Comparison of ENCODE assay signal across 8 mouse cellular contexts in genomic region chr15:100747121-100747963, GRCm38 (mm10). TPM values are rescaled to one million over a fixed set of nuclear protein-coding genes. Genes with fewer than 3 reads are reported as not detected.
DNase-seq lines count a peak whose midpoint lies in the region; ATAC-seq and TF ChIP-seq lines count a peak whose summit lies in the region.

No protein-coding gene starts in this region.

- 1% methylated on average over 27 of the region's 27 CpGs for WGBS in forebrain, embryonic 14.5 days
- WGBS in midbrain, embryonic 12.5 days = 3% methylated on average over 27 of the region's 27 CpGs

- no peak for TF ChIP-seq CTCF in gastrocnemius, adult 2 months (IDR thresholded peaks at IDR 0.05)

- H3K27me3 ChIP-seq in forebrain, embryonic 14.5 days (replicated peaks; ENCODE audit: control insufficient read depth, insufficient read depth, low read length) = no peaks in the 10 kb centered on the region
- H3K27me3 ChIP-seq in midbrain, embryonic 12.5 days = no peaks in the 10 kb centered on the region

- no peaks in the 10 kb centered on the region for H3K36me3 ChIP-seq in forebrain, embryonic 14.5 days (ENCODE audit: control insufficient read depth, insufficient read depth, low read length)
- no peaks in the 10 kb centered on the region for H3K36me3 ChIP-seq in midbrain, embryonic 12.5 days

- H3K4me2 ChIP-seq in forebrain, embryonic 14.5 days (ENCODE audit: low read length) = peak overlapping the region; percentile 48
- peak overlapping the region; percentile 57 for H3K4me2 ChIP-seq in midbrain, embryonic 12.5 days (replicated peaks)

- intact Hi-C loops in gastrocnemius, adult 2 months (cut with DNase I) = no loop called here

- peak overlapping the region; percentile 13; the same call in 1 of the 2 replicates for H3K27ac ChIP-seq in gastrocnemius, adult 2 months
- H3K27ac ChIP-seq in forebrain, embryonic 14.5 days (ENCODE audit: low read depth, low read length) = no peak overlapping the region
- H3K27ac ChIP-seq in midbrain, embryonic 12.5 days (replicated peaks) = no peak overlapping the region

- no peak overlapping the region for H3K9ac ChIP-seq in forebrain, embryonic 14.5 days (ENCODE audit: low read length)
- 0 out of 2 replicates have a peak overlapping the region, but pooled peaks have one; percentile 17 for H3K9ac ChIP-seq in midbrain, embryonic 12.5 days (replicated peaks)

- peak overlapping the region; percentile 60 for H3K4me3 ChIP-seq in gastrocnemius, adult 2 months
- peak overlapping the region; percentile 16 for H3K4me3 ChIP-seq in forebrain, embryonic 14.5 days (ENCODE audit: low read depth, low read length)
- peak overlapping the region; percentile 35 for H3K4me3 ChIP-seq in midbrain, embryonic 12.5 days

- no peaks in the 10 kb centered on the region for H3K4me1 ChIP-seq in forebrain, embryonic 14.5 days (ENCODE audit: control insufficient read depth, insufficient read depth, low read length)
- H3K4me1 ChIP-seq in midbrain, embryonic 12.5 days = peaks cover 14% of the 10 kb centered on the region

- DNase-seq in gastrocnemius, adult 2 months = peak; percentile 33
- no peak for DNase-seq in gastrocnemius, postnatal 10 days
- DNase-seq in ZHBTc4 (ENCODE audit: low read depth, low spot score) = peak; percentile 86
- peak; percentile 54 for DNase-seq in forebrain, embryonic 14.5 days (ENCODE audit: low spot score)
- peak; percentile 55 for DNase-seq in kidney, postnatal 14 days
- DNase-seq in frontal cortex, postnatal 36 days (ENCODE audit: low spot score in 2 of 2) = no peak
- no peak for DNase-seq in frontal cortex, postnatal 25 days (ENCODE audit: low spot score in 2 of 2)

- ATAC-seq in forebrain, embryonic 14.5 days = peak; percentile 61; the same call in 1 of the 2 replicates
- ATAC-seq in midbrain, embryonic 12.5 days (ENCODE audit: low FRiP score, low read depth) = 0 out of 2 replicates have a peak, but pooled peaks have one; percentile 30

- H3K9me3 ChIP-seq in forebrain, embryonic 14.5 days (replicated peaks; ENCODE audit: control insufficient read depth, low read length) = no peaks in the 10 kb centered on the region
- H3K9me3 ChIP-seq in midbrain, embryonic 12.5 days = no peaks in the 10 kb centered on the region

RNA-seq across cellular contexts. Expression of gene Slc4a8, which starts 14.2 kb away (rescaled TPM):
- total RNA-seq in gastrocnemius, adult 2 months (2021) = 1 to 10 TPM; 1.5 to 1.9 TPM
- total RNA-seq in gastrocnemius, postnatal 10 days (2021) = 1 to 10 TPM; 1.7 to 2.4 TPM
- polyA plus RNA-seq in forebrain, embryonic 14.5 days (2014; fragmentation: Nextera tagmentation; extraction: Ambion mirVana) = 11.2 and 17.8 TPM in 2 replicates
- 13.1 and 16.0 TPM in 2 replicates for polyA plus RNA-seq in midbrain, embryonic 12.5 days (2016; fragmentation: Nextera tagmentation; extraction: Ambion mirVana)

RNA-seq across cellular contexts. Expression of gene Galnt6, which starts 18.2 kb away (rescaled TPM):
- under 1 TPM; 0.10 to 0.14 TPM for total RNA-seq in gastrocnemius, adult 2 months (2021)
- total RNA-seq in gastrocnemius, postnatal 10 days (2021) = 1 to 10 TPM in 1 of 2 experiments, under 1 TPM in 1; 0.23 to 1.6 TPM
- 0.09 and 0.10 TPM in 2 replicates for polyA plus RNA-seq in forebrain, embryonic 14.5 days (2014; fragmentation: Nextera tagmentation; extraction: Ambion mirVana)
- 0.08 and 0.18 TPM in 2 replicates for polyA plus RNA-seq in midbrain, embryonic 12.5 days (2016; fragmentation: Nextera tagmentation; extraction: Ambion mirVana)

RNA-seq across cellular contexts. Expression of gene Cela1, which starts 59.6 kb away (rescaled TPM):
- total RNA-seq in gastrocnemius, adult 2 months (2021) = not detected
- total RNA-seq in gastrocnemius, postnatal 10 days (2021) = 1 to 10 TPM in 1 of 2 experiments, not detected in 1; 1.2 TPM
- 0.60 and 0.88 TPM in 2 replicates for polyA plus RNA-seq in forebrain, embryonic 14.5 days (2014; fragmentation: Nextera tagmentation; extraction: Ambion mirVana)
- polyA plus RNA-seq in midbrain, embryonic 12.5 days (2016; fragmentation: Nextera tagmentation; extraction: Ambion mirVana) = 0.97 and 1.4 TPM in 2 replicates

Comparison
In these comparisons a context has a peak if more than half of its experiments do, and no peak if none do; other contexts are left out.
1. DNase-seq: peak in gastrocnemius, adult 2 months (single experiment), ZHBTc4 (single experiment), forebrain, embryonic 14.5 days (single experiment) and kidney, postnatal 14 days (single experiment); none in gastrocnemius, postnatal 10 days (single experiment), frontal cortex, postnatal 36 days (0 of 2) and frontal cortex, postnatal 25 days (0 of 2).
2. Peak in every context shown above with its lines, with median percentiles within 50 percentile points of each other: H3K4me3 ChIP-seq.